Mouse (Mus musculus) heart, embryonic 13.5 days (tissue): ENCODE measurements around the gene Dnmt3a. TPM values are rescaled to one million over a fixed set of nuclear protein-coding genes. Genes with fewer than 3 reads are reported as not detected.

Source experiments
- ATAC-seq: fragments of 200-750 bp; cut with Nextera tagmentation; 2 replicates; pipeline ENCODE4 v1.8.0; 2017; ENCODE audit warnings: moderate TSS enrichment; ENCODE audit not compliant: insufficient number of reproducible peaks, low FRiP score, low TSS enrichment; ENCODE audit errors: extremely low read depth
- H3K27ac ChIP-seq: fragments of 300-500 bp; sonication (generic); replicated peaks from 2 replicates; pipeline ENCODE4 v1.5.1; 2015; ENCODE audit warnings: moderate library complexity, mild to moderate bottlenecking, inconsistent platforms
- H3K27me3 ChIP-seq: fragments of 300-500 bp; sonication (generic); replicated peaks from 2 replicates; pipeline ENCODE4 v1.6.1; 2015; ENCODE audit warnings: mild to moderate bottlenecking, inconsistent platforms
- H3K36me3 ChIP-seq: fragments of 300-500 bp; sonication (generic); 2 replicates; pipeline ENCODE4 v1.6.1; 2015; ENCODE audit warnings: mild to moderate bottlenecking, inconsistent platforms
- H3K4me1 ChIP-seq: fragments of 300-500 bp; sonication (generic); 2 replicates; pipeline ENCODE4 v1.6.1; 2015; ENCODE audit warnings: inconsistent platforms
- H3K4me2 ChIP-seq: fragments of 300-500 bp; sonication (generic); 2 replicates; pipeline ENCODE4 v1.6.1; 2015; ENCODE audit warnings: inconsistent platforms, mild to moderate bottlenecking, moderate library complexity
- H3K4me3 ChIP-seq: fragments of 300-500 bp; sonication (generic); 2 replicates; pipeline ENCODE4 v1.5.1; 2015; ENCODE audit warnings: moderate library complexity, mild to moderate bottlenecking, inconsistent platforms
- H3K9ac ChIP-seq: fragments of 300-500 bp; sonication (generic); 2 replicates; pipeline ENCODE4 v1.6.1; 2015; ENCODE audit warnings: inconsistent platforms, mild to moderate bottlenecking, moderate library complexity
- H3K9me3 ChIP-seq: fragments of 300-500 bp; sonication (generic); 2 replicates; pipeline ENCODE4 v1.6.1; 2016; ENCODE audit warnings: inconsistent platforms
- WGBS: fragments of 180-500 bp; shearing (Covaris S2); methylation state at CpG from one replicate; pipeline ENCODE4 v1.1.7; 2015; ENCODE audit warnings: mixed read lengths; 5-methylcytosine and 5-hydroxymethylcytosine counted together
- polyA plus RNA-seq: library from polyadenylated mRNA; unstranded; fragments of >200 nt; fragmentation: Nextera tagmentation; extraction: Ambion mirVana; gene quantifications from 2 replicates; pipeline ENCODE4 v1.2.1, GENCODE M21; 2015

The Dnmt3a gene
- polyA plus RNA-seq, 1 experiment from 2014 or later: 94.2 TPM

- H3K4me3 ChIP-seq: no peak overlapping the region
- no peak overlapping the region for H3K27ac ChIP-seq
- WGBS: 84% methylated on average over 3 of the region's 3 CpGs
- H3K9me3 ChIP-seq: no peaks in the 10 kb centered on the region
- H3K4me1 ChIP-seq: 0 out of 2 replicates have a peak, but pooled peaks cover 6% of the 10 kb centered on the region
- ATAC-seq: no peak
- H3K36me3 ChIP-seq: 0 out of 2 replicates have a peak, but pooled peaks cover 7% of the 10 kb centered on the region
- no peak overlapping the region for H3K4me2 ChIP-seq
- no peaks in the 10 kb centered on the region for H3K27me3 ChIP-seq
- 0 out of 2 replicates have a peak overlapping the region, but pooled peaks have one; percentile 14 for H3K9ac ChIP-seq
Measured at GRCm38 (mm10) chr12:3773643-3774042, 32.2 kb upstream of the Dnmt3a start.

- 91% methylated on average over 2 of the region's 2 CpGs for WGBS
Measured at GRCm38 (mm10) chr12:3776015-3776414, 29.8 kb upstream of the Dnmt3a start.

GRCm38 (mm10) chr12:3777682-3778081, 28.1 kb upstream of the Dnmt3a start:
- H3K36me3 ChIP-seq: 0 out of 2 replicates have a peak, but pooled peaks cover 3% of the 10 kb centered on the region
- WGBS: 86% methylated on average over 5 of the region's 5 CpGs

More at GRCm38 (mm10) chr12:3776015-3776414, 29.8 kb upstream of the Dnmt3a start:
- H3K4me1 ChIP-seq: peaks cover 26% of the 10 kb centered on the region
- H3K27me3 ChIP-seq: no peaks in the 10 kb centered on the region
- 0 out of 2 replicates have a peak, but pooled peaks cover 3% of the 10 kb centered on the region for H3K36me3 ChIP-seq
- no peak overlapping the region for H3K4me2 ChIP-seq
- H3K4me3 ChIP-seq: no peak overlapping the region
- H3K27ac ChIP-seq: no peak overlapping the region
- no peaks in the 10 kb centered on the region for H3K9me3 ChIP-seq
- no peak overlapping the region for H3K9ac ChIP-seq
- no peak for ATAC-seq

GRCm38 (mm10) chr12:3778286-3778685, 27.5 kb upstream of the Dnmt3a start:
- 83% methylated on average over 6 of the region's 6 CpGs for WGBS
- no peak for ATAC-seq
- no peaks in the 10 kb centered on the region for H3K9me3 ChIP-seq
- 0 out of 2 replicates have a peak, but pooled peaks cover 3% of the 10 kb centered on the region for H3K36me3 ChIP-seq
- no peak overlapping the region for H3K4me2 ChIP-seq
- no peaks in the 10 kb centered on the region for H3K27me3 ChIP-seq
- H3K9ac ChIP-seq: no peak overlapping the region
- no peak overlapping the region for H3K4me3 ChIP-seq
- H3K27ac ChIP-seq: no peak overlapping the region
- H3K4me1 ChIP-seq: peaks cover 49% of the 10 kb centered on the region

More at GRCm38 (mm10) chr12:3777682-3778081, 28.1 kb upstream of the Dnmt3a start:
- Histone ChIP-seq H3K4me1 (peaks cover 43% of the 10 kb centered on the region), H3K4me2 (no peak overlapping the region), H3K27me3 (no peaks in the 10 kb centered on the region), H3K4me3 (no peak overlapping the region), H3K9me3 (no peaks in the 10 kb centered on the region), H3K27ac (no peak overlapping the region), H3K9ac (no peak overlapping the region)
- no peak for ATAC-seq

GRCm38 (mm10) chr12:3779639-3780038, 26.2 kb upstream of the Dnmt3a start:
- Histone ChIP-seq H3K9me3 (no peaks in the 10 kb centered on the region), H3K27me3 (no peaks in the 10 kb centered on the region), H3K9ac (no peak overlapping the region), H3K27ac (peak overlapping the region; percentile 96), H3K4me1 (peaks cover 53% of the 10 kb centered on the region), H3K4me2 (no peak overlapping the region), H3K4me3 (no peak overlapping the region), H3K36me3 (no peaks in the 10 kb centered on the region)
- WGBS: 45% methylated on average over 2 of the region's 2 CpGs
- no peak for ATAC-seq

GRCm38 (mm10) chr12:3780405-3780891, 25.4 kb upstream of the Dnmt3a start:
- ATAC-seq: no peak
- H3K36me3 ChIP-seq: no peaks in the 10 kb centered on the region
- peaks cover 61% of the 10 kb centered on the region for H3K4me1 ChIP-seq
- H3K9me3 ChIP-seq: no peaks in the 10 kb centered on the region
- peak overlapping the region; percentile 96 for H3K27ac ChIP-seq
- WGBS: 12% methylated on average over 8 of the region's 8 CpGs
- H3K4me3 ChIP-seq: no peak overlapping the region
- no peaks in the 10 kb centered on the region for H3K27me3 ChIP-seq
- peak overlapping the region; percentile 53 for H3K9ac ChIP-seq
- peak overlapping the region; percentile 52 for H3K4me2 ChIP-seq

- H3K4me2 ChIP-seq: peak overlapping the region; percentile 52
- H3K27me3 ChIP-seq: no peaks in the 10 kb centered on the region
- H3K9ac ChIP-seq: peak overlapping the region; percentile 53
- 21% methylated on average over 7 of the region's 7 CpGs for WGBS
- H3K9me3 ChIP-seq: no peaks in the 10 kb centered on the region
- H3K4me3 ChIP-seq: no peak overlapping the region
- no peaks in the 10 kb centered on the region for H3K36me3 ChIP-seq
- peaks cover 66% of the 10 kb centered on the region for H3K4me1 ChIP-seq
- ATAC-seq: peak; percentile 39
- H3K27ac ChIP-seq: peak overlapping the region; percentile 96
Measured at GRCm38 (mm10) chr12:3780931-3781471, 24.8 kb upstream of the Dnmt3a start.

- Histone ChIP-seq H3K4me3 (no peak overlapping the region), H3K27me3 (no peaks in the 10 kb centered on the region), H3K36me3 (no peaks in the 10 kb centered on the region), H3K4me1 (peaks cover 67% of the 10 kb centered on the region), H3K4me2 (peak overlapping the region; percentile 52), H3K9ac (peak overlapping the region; percentile 53), H3K9me3 (no peaks in the 10 kb centered on the region), H3K27ac (peak overlapping the region; percentile 96)
- 1% methylated on average over 8 of the region's 8 CpGs for WGBS
- ATAC-seq: peak; percentile 75
Measured at GRCm38 (mm10) chr12:3781482-3781881, 24.3 kb upstream of the Dnmt3a start.

GRCm38 (mm10) chr12:3783196-3783825, 22.5 kb upstream of the Dnmt3a start:
- Histone ChIP-seq H3K9ac (no peak overlapping the region), H3K27me3 (no peaks in the 10 kb centered on the region), H3K4me2 (no peak overlapping the region), H3K4me3 (no peak overlapping the region), H3K36me3 (no peaks in the 10 kb centered on the region), H3K27ac (no peak overlapping the region), H3K9me3 (no peaks in the 10 kb centered on the region), H3K4me1 (peaks cover 84% of the 10 kb centered on the region)
- ATAC-seq: no peak
- 56% methylated on average over 3 of the region's 3 CpGs for WGBS

- Histone ChIP-seq H3K27ac (no peak overlapping the region), H3K9ac (no peak overlapping the region), H3K36me3 (no peaks in the 10 kb centered on the region), H3K4me2 (no peak overlapping the region), H3K4me1 (peaks cover 89% of the 10 kb centered on the region), H3K27me3 (no peaks in the 10 kb centered on the region), H3K9me3 (no peaks in the 10 kb centered on the region), H3K4me3 (no peak overlapping the region)
- 69% methylated on average over 2 of the region's 2 CpGs for WGBS
- no peak for ATAC-seq
Measured at GRCm38 (mm10) chr12:3784258-3784657, 21.5 kb upstream of the Dnmt3a start.

- peaks cover 89% of the 10 kb centered on the region for H3K4me1 ChIP-seq
Measured at GRCm38 (mm10) chr12:3784729-3785128, 21.1 kb upstream of the Dnmt3a start.

More at GRCm38 (mm10) chr12:3784729-3785128, 21.1 kb upstream of the Dnmt3a start:
- no peak for ATAC-seq
- Histone ChIP-seq H3K36me3 (no peaks in the 10 kb centered on the region), H3K4me3 (no peak overlapping the region), H3K9ac (0 out of 2 replicates have a peak overlapping the region, but pooled peaks have one; percentile 33), H3K4me2 (no peak overlapping the region), H3K9me3 (no peaks in the 10 kb centered on the region), H3K27me3 (no peaks in the 10 kb centered on the region), H3K27ac (no peak overlapping the region)
- 46% methylated on average over 4 of the region's 4 CpGs for whole genome bisulfite sequencing
